Mouse (Mus musculus) ES-Bruce4 (cell line): Measurements from ENCODE around the gene Nos1.

Source experiments
- CTCF ChIP-seq: IDR thresholded peaks from one replicate; pipeline ENCODE4 v1.8.1; 2011; ENCODE audit warnings: low read depth, low read length
- EP300 ChIP-seq: IDR thresholded peaks from 2 replicates; pipeline ENCODE4 v1.6.1; 2011; ENCODE audit warnings: low read depth, low read length; ENCODE audit not compliant: insufficient read depth
- POLR2A ChIP-seq: IDR thresholded peaks from one replicate; pipeline ENCODE4 v1.8.1; 2011; ENCODE audit warnings: low read length; ENCODE audit not compliant: insufficient read depth

DNA sequence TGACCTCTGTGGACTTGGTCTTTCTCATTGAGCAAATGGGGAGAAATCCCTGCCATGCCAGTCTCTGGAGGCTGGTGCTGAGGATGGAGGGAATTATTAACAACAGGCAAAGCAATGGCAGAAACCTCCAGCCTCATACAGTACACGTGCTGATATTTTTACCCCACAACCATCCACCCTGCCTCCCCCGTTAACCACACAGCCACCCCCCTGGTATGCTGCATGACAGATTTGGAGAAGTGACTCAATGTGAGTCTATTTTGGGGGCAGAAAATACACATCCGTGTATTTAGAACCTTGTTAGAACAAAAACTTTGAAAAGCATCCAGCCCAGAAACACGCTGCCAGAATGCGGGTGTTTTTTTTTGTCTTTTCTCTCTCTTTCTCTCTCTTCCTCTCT, 135.5 kb downstream of the Nos1 start:
- TF ChIP-seq POLR2A, result no peak
- no peak for TF ChIP-seq CTCF
- TF ChIP-seq EP300, result no peak
